Mouse (Mus musculus) frontal cortex, postnatal 25 days (tissue): ENCODE measurements at regions not wholly inside any gene's neighbourhood (a gene's known extent, or its start where the extent isn't known, plus 50 kb on each side); places are given as distances from the start of the nearest gene placed in this dataset.

Source experiments
- DNase-seq, 2 experiments: peaks; one replicate each; pipeline ENCODE4 v3.0.0; 2022; ENCODE audit warnings: low spot score in 2 of 2

GRCm38 (mm10) chr11:114331579-114332150, 264.8 kb upstream of the Sdk2 start:
- no peak for DNase-seq

GRCm38 (mm10) chr11:114330316-114330715, 263.5 kb upstream of the Sdk2 start:
- no peak for DNase-seq

DNA sequence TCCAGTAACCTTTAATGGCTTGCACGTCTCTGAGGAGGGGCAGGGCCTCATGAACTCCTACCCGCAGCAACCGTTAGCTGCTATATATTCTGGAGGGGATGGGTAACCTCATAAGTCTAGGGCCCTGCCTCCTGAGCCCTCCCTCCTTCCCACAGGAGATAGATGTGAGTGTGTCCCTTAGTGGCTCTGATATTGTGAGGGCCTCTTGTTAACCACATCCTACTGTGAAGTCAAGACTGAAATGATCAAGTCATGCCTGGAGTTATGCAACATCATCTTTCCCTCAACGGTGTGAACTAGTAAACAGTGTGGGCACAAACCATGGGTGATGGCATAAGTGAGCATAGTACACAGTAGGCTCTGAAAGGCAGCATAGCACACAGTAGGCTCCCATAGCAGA, 255.8 kb upstream of the Sdk2 start:
- no peak for DNase-seq

GRCm38 (mm10) chr11:114321974-114322373, 255.1 kb upstream of the Sdk2 start:
- DNase-seq = no peak

- no peak for DNase-seq
Measured at GRCm38 (mm10) chr11:114321527-114321926, 254.7 kb upstream of the Sdk2 start.

- DNase-seq = no peak
Measured at GRCm38 (mm10) chr11:114315274-114315673, 248.4 kb upstream of the Sdk2 start.

- no peak for DNase-seq
Measured at GRCm38 (mm10) chr11:114313652-114314051, 246.8 kb upstream of the Sdk2 start.

DNA sequence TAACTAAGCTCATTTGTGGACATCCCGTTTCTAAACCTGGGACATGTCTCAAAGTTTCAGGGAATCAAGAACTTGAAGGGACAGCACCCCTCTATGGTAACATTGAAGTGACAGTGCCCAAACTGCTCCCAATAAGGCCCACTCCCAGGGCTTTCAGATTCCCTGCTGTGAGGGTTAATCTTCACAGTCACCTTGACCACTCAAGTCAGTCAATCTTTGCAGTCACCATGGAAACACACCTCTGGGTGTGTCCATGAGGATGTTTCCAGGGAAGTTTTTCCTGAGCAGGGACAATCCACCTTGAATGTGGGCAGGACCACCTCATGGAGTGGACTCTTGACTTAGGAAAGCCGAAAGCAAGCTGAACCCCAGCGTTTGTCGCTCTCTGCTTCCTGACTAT, 244.8 kb upstream of the Sdk2 start:
- no peak for DNase-seq

GRCm38 (mm10) chr11:114303636-114304354, 236.9 kb upstream of the Sdk2 start:
- no peak for DNase-seq

- no peak for DNase-seq
Measured at GRCm38 (mm10) chr11:114300611-114301319, 233.9 kb upstream of the Sdk2 start.

- DNase-seq = no peak
Measured at GRCm38 (mm10) chr11:114296816-114297334, 230.0 kb upstream of the Sdk2 start.

DNA sequence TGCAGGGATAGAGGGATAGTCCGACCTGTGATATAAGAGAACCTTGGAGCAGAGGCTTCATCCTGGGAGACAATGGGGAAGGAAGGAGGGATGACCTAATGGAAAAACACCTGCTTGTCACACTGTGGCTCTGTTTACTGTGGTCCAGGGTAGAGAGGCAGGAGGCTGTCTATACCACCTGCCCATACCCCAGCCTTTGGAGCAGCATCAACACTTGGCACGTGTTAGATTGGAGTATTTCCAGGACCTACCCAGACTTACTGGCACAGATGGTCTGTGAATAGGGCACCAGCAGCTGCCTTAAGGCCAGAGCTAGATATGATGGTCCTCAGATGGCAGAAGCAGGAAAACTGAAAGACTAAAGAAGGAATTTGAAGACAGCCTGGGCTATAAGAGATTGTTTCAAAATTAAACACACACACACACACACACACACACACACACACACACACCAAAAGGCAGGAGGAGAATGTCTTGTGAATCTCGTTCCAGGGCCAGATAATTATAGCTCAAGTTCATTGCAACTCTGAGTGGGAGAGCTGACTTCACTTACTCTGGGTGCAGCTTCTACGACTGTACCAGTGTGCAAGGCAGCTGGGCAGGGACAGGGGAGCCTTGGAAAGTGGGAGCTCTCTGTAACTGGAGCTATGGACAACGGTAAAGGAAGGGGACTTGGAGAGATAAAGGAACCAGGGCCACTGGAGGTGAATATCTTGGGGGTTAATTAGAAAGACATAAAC, 227.8 kb upstream of the Sdk2 start:
- DNase-seq = no peak

GRCm38 (mm10) chr11:114291258-114291657, 224.4 kb upstream of the Sdk2 start:
- no peak for DNase-seq

DNA sequence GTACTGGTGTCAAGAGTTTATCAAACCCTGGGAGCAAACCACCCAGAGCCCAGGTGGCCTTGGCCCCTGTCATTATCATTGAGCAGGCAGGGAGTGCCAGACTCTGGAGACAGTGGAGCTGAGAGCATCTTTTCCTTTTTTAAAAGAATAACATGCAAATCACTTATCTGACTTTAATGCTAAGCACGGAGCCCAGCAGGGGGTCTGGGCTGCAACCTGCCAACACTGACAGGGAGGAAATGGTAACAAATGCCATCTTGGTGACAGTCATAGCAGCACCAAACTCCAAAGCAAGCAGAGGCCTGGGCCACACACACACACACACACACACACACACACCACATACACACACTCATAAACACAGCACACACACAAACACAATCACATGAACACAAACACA, 223.1 kb upstream of the Sdk2 start:
- no peak for DNase-seq

- peak in 1 of 2 experiments; percentile 34 for DNase-seq
Measured at GRCm38 (mm10) chr11:114284820-114285666, 218.2 kb upstream of the Sdk2 start.

DNA sequence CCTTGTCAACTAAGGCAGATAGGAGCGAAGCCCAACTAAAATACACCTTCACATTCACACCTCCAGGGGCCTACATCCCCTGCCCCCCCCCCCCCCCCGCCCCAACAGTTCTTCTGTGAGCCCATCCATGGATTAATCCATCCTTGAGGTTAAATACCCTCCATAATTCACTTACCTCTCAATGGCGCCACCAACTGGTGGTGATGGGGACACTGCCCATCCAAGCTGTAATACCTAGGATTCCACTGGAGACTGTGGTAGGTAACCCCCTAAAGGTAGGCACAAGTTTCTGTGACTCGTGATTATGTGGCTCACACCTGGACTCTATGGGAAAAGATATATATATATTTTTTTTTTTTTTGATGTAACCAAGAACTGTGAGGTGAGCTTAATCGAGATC, 216.4 kb upstream of the Sdk2 start:
- peak in 1 of 2 experiments; percentile 32 for DNase-seq

DNA sequence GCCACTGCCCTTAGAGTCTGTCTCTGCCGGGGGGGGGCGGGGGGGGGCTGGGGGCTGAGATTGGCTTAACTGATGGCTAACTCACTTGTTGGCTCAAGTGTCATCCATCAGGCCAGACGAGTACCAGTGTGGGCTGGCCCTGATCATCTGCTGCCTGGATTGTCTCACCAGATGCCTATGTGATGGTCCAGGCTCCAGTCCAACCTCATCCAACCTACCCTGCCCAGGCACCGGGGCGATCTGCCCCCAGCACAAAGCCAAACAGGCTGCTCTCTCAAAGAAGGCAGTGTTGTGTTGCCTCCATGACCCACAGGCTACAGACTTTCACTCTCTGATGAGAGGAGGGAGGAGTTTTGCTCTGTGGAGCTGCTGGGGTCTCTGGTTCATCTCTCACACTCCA, 215.7 kb upstream of the Sdk2 start:
- no peak for DNase-seq

DNA sequence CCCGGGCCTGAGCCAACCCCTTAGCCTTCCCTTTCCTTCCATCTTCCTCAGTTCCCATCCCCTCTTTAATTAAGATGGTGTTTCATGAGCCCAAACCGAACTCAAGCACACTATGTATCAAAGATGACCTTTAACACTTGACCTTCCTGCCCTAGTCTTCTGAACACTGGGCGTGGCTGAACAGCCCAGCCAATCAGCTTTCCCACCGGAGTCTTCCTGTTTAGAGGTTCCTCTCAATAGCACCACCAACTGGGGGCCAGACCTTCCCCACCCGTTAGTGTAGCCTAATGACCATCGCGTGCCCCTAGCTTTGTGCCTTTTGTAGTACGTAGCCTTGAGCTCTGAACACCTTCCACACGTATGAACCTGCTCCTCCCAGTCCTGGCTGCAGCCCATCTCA, 215.0 kb upstream of the Sdk2 start:
- no peak for DNase-seq

- no peak for DNase-seq
Measured at GRCm38 (mm10) chr11:114281041-114281695, 214.3 kb upstream of the Sdk2 start.

GRCm38 (mm10) chr11:114277513-114278304, 210.9 kb upstream of the Sdk2 start:
- no peak for DNase-seq
